Mouse (Mus musculus) stomach, postnatal 0 days (tissue): ENCODE results near the gene Pygo1. TPM values are rescaled to one million over a fixed set of nuclear protein-coding genes. Genes with fewer than 3 reads are reported as not detected.

Experiments
- ATAC-seq: fragments of 200-750 bp; cut with Nextera tagmentation; 2 replicates; pipeline ENCODE4 v1.8.0; 2017; ENCODE audit not compliant: low FRiP score, low TSS enrichment
- DNase-seq: peaks from one replicate; pipeline ENCODE4 v3.0.0-alpha.2; 2016; ENCODE audit warnings: low spot score
- H3K27ac ChIP-seq: fragments of 300-500 bp; sonication (generic); replicated peaks from 2 replicates; pipeline ENCODE4 v1.5.1; 2014; ENCODE audit warnings: mild to moderate bottlenecking, control low read depth
- H3K27me3 ChIP-seq: fragments of 300-500 bp; sonication (generic); 2 replicates; pipeline ENCODE4 v1.6.1; 2014; ENCODE audit warnings: low read length; ENCODE audit not compliant: control insufficient read depth, insufficient read depth
- H3K36me3 ChIP-seq: fragments of 300-500 bp; sonication (generic); 2 replicates; pipeline ENCODE4 v1.6.1; 2014; ENCODE audit warnings: low read length, mixed read lengths; ENCODE audit not compliant: control insufficient read depth, insufficient read depth
- H3K4me1 ChIP-seq: fragments of 300-500 bp; sonication (generic); replicated peaks from 2 replicates; pipeline ENCODE4 v1.6.1; 2014; ENCODE audit warnings: antibody characterized with exemption; ENCODE audit not compliant: control insufficient read depth, insufficient read depth
- H3K4me2 ChIP-seq: fragments of 300-500 bp; sonication (generic); replicated peaks from 2 replicates; pipeline ENCODE4 v1.6.1; 2014; ENCODE audit warnings: low read depth, mild to moderate bottlenecking, control low read depth, moderate library complexity
- H3K4me3 ChIP-seq: fragments of 300-500 bp; sonication (generic); 2 replicates; pipeline ENCODE4 v1.5.1; 2014; ENCODE audit warnings: low read depth, low read length, control low read depth
- H3K9ac ChIP-seq: fragments of 300-500 bp; sonication (generic); 2 replicates; pipeline ENCODE4 v1.6.1; 2014; ENCODE audit warnings: mild to moderate bottlenecking, low read length, control low read depth, mixed read lengths
- H3K9me3 ChIP-seq: fragments of 300-500 bp; sonication (generic); 2 replicates; pipeline ENCODE4 v1.6.1; 2016; ENCODE audit warnings: low read length; ENCODE audit not compliant: control insufficient read depth
- CTCF ChIP-seq: IDR thresholded peaks from 2 replicates; pipeline ENCODE4 v1.5.1; 2016; ENCODE audit warnings: antibody characterized with exemption, low read depth, mild to moderate bottlenecking, moderate library complexity
- EP300 ChIP-seq: optimal IDR thresholded peaks from 2 replicates; pipeline ENCODE3; 2016; ENCODE audit warnings: antibody characterized with exemption
- WGBS: fragments of 180-500 bp; shearing (Covaris S2); extraction: QIAGEN DNeasy Blood & Tissue Kit; methylation state at CpG from one replicate; pipeline ENCODE4 v1.1.7; 2014; 5-methylcytosine and 5-hydroxymethylcytosine counted together
- polyA plus RNA-seq: library from polyadenylated mRNA; unstranded; fragments of >200 nt; fragmentation: Nextera tagmentation; extraction: Ambion mirVana; gene quantifications from 2 replicates; pipeline ENCODE4 v1.2.1, GENCODE M21; 2015

The Pygo1 gene
- polyA plus RNA-seq, 1 experiment from 2014 or later = 1.1 TPM

DNA sequence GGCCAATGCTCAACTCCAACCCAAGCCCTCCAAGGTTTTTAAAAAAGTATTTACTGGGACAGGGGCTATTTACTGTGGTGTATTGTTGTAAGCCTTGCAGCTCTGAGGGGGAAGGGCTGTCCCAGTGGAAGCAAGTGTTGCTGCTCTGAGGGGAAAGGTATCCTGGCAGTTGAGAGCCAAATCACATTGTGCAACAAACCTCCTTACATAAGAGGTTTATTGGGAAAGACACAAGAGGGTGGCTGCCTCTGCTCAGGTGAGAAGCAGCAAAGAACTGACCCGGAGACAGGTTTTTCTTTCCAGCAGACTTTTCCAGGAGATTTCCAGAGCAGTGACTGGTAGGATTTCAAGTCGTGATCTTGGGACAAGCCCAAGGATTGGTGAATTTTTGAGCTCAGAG, 10.9 kb downstream of the Pygo1 start:
- no peaks in the 10 kb centered on the region for H3K36me3 ChIP-seq
- H3K4me3 ChIP-seq = no peak overlapping the region
- ATAC-seq (no peak), DNase-seq (no peak)
- no peaks in the 10 kb centered on the region for H3K4me1 ChIP-seq
- no peaks in the 10 kb centered on the region for H3K9me3 ChIP-seq
- no peak overlapping the region for H3K4me2 ChIP-seq
- H3K27me3 ChIP-seq = no peaks in the 10 kb centered on the region
- WGBS = 76% methylated on average over 2 of the region's 2 CpGs
- TF ChIP-seq EP300 (no peak), CTCF (no peak)
- no peak overlapping the region for H3K9ac ChIP-seq
- no peak overlapping the region for H3K27ac ChIP-seq

DNA sequence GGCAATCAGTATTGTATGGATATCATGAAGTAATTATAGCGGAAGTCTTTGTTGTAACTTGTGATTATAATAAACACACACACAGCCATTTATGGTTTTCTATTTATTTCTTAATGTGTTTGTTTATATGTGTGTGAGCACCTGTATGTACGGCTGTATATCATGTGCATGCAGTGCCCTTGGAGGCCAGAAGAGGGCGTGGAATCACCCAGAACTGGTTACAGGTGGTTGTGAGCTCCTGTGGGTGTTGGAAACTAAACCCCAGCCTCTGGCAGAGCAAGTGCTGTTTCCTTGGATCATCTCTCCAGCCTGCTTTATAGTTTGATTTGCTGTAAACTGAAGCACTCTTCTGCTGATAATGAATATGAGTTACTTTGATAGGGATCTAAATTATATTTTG, 18.0 kb downstream of the Pygo1 start:
- H3K27ac ChIP-seq = no peak overlapping the region
- H3K27me3 ChIP-seq = no peaks in the 10 kb centered on the region
- no peaks in the 10 kb centered on the region for H3K4me1 ChIP-seq
- 61% methylated on average over 3 of the region's 3 CpGs for WGBS
- H3K4me2 ChIP-seq = no peak overlapping the region
- TF ChIP-seq EP300 (no peak), CTCF (peak; percentile 48)
- DNase-seq (no peak), ATAC-seq (no peak)
- H3K9me3 ChIP-seq = no peaks in the 10 kb centered on the region
- H3K36me3 ChIP-seq = 0 out of 2 replicates have a peak, but pooled peaks cover 4% of the 10 kb centered on the region
- H3K9ac ChIP-seq = no peak overlapping the region
- H3K4me3 ChIP-seq = no peak overlapping the region

DNA sequence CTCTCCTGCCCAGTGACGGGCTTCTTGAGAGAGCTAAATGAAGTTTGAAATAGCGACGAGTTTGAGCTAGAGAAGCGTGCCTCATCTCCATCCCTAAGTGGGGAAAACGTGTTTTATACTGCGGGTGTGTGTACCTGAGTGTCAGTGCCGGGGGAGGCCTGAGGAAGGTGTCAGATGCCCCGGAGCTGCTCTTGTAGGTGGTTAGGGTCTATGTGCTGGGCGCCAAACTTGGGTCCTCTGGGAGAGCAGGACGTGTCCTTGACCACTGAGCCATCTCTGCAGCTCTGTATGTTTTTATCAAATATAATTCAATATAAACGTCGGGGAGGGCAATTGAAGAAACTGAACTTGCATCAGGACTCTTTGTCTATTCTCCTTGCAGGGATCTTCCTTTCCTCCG, 18.8 kb downstream of the Pygo1 start:
- H3K36me3 ChIP-seq = 0 out of 2 replicates have a peak, but pooled peaks cover 4% of the 10 kb centered on the region
- no peak overlapping the region for H3K4me3 ChIP-seq
- no peaks in the 10 kb centered on the region for H3K27me3 ChIP-seq
- ATAC-seq (no peak), DNase-seq (no peak)
- H3K27ac ChIP-seq = no peak overlapping the region
- TF ChIP-seq CTCF (no peak), EP300 (no peak)
- 92% methylated on average over 13 of the region's 13 CpGs for WGBS
- no peaks in the 10 kb centered on the region for H3K9me3 ChIP-seq
- no peaks in the 10 kb centered on the region for H3K4me1 ChIP-seq
- H3K9ac ChIP-seq = no peak overlapping the region
- H3K4me2 ChIP-seq = no peak overlapping the region

DNA sequence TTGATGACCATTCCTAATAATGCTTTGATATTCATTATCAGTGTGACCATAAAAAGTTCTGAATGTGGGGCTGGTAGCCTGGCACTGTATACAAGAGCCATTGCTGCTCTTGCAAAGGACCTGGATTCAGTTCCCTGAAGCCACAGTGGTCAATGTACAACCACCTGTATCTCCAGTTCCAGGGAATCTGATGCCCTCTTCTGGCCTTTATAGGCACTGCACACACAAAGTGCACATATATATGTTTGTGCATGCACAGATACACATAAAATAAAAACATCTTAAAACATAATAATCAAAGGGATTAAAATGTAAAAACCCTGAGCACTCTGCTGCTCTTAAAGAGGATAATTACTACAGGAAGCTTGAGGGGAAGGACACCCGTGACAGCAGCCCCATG, 21.6 kb downstream of the Pygo1 start:
- Histone ChIP-seq H3K27me3 (no peaks in the 10 kb centered on the region), H3K9me3 (no peaks in the 10 kb centered on the region), H3K4me1 (no peaks in the 10 kb centered on the region), H3K9ac (no peak overlapping the region), H3K27ac (no peak overlapping the region), H3K36me3 (0 out of 2 replicates have a peak, but pooled peaks cover 4% of the 10 kb centered on the region), H3K4me2 (no peak overlapping the region), H3K4me3 (no peak overlapping the region)
- peak; percentile 30 for TF ChIP-seq CTCF
- no peak for TF ChIP-seq EP300
- ATAC-seq (no peak), DNase-seq (no peak)
- 94% methylated on average over 1 of the region's 1 CpGs for WGBS

DNA sequence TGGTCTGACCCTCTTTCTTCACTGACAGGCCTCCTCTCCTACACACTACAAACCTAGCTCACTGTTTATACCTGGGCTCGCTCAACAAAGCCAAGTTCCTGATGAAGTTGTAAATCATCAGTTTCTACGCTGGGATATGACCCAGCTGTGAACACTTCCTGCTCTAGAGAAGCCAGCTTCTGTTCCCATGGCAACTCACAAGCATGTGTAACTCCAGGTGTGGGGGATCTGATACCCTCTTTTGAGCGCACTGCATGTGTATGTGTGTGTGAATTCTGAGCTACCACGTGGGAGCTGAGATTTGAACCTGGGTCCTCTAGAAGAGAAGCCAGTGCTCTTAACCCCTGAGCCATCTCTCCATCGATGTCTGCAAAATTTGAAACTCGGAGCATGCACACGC, 24.1 kb downstream of the Pygo1 start:
- Histone ChIP-seq H3K4me3 (no peak overlapping the region), H3K27me3 (no peaks in the 10 kb centered on the region), H3K9me3 (no peaks in the 10 kb centered on the region), H3K4me1 (no peaks in the 10 kb centered on the region), H3K27ac (no peak overlapping the region), H3K9ac (no peak overlapping the region), H3K4me2 (no peak overlapping the region), H3K36me3 (0 out of 2 replicates have a peak, but pooled peaks cover 4% of the 10 kb centered on the region)
- no peak for TF ChIP-seq EP300
- TF ChIP-seq CTCF = no peak
- 58% methylated on average over 7 of the region's 7 CpGs for WGBS
- ATAC-seq = no peak
- no peak for DNase-seq

DNA sequence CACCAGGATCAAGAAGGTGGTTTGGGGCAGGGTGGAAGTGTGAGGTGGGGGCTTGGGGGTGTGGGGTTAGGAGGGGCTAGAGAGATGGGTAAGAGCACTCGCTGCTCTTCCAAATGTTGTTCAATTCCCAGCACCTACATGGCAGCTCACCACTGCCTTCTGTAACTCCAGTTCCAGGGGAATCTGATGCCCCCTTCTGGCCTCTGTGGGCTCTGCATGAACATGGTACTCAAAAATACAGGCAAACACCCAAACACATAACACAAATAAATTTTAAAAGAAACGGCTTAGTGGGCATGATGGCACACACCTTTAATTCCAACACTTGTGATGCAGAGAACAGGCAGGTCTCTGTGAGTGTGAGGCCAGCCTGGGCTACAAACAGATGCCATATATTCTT, 29.3 kb downstream of the Pygo1 start:
- no peaks in the 10 kb centered on the region for H3K9me3 ChIP-seq
- no peaks in the 10 kb centered on the region for H3K36me3 ChIP-seq
- no peaks in the 10 kb centered on the region for H3K4me1 ChIP-seq
- H3K27ac ChIP-seq = no peak overlapping the region
- H3K9ac ChIP-seq = no peak overlapping the region
- WGBS = 54% methylated on average over 2 of the region's 2 CpGs
- H3K27me3 ChIP-seq = no peaks in the 10 kb centered on the region
- DNase-seq (peak; percentile 21), ATAC-seq (no peak)
- H3K4me2 ChIP-seq = no peak overlapping the region
- no peak overlapping the region for H3K4me3 ChIP-seq
- TF ChIP-seq CTCF = peak; percentile 58
- no peak for TF ChIP-seq EP300
